Mouse (Mus musculus): ENCODE results near the gene Haus5.
A peak's percentile ranks its signal among the peaks of the same experiment; 100 is the strongest.

Gene Haus5

DNA sequence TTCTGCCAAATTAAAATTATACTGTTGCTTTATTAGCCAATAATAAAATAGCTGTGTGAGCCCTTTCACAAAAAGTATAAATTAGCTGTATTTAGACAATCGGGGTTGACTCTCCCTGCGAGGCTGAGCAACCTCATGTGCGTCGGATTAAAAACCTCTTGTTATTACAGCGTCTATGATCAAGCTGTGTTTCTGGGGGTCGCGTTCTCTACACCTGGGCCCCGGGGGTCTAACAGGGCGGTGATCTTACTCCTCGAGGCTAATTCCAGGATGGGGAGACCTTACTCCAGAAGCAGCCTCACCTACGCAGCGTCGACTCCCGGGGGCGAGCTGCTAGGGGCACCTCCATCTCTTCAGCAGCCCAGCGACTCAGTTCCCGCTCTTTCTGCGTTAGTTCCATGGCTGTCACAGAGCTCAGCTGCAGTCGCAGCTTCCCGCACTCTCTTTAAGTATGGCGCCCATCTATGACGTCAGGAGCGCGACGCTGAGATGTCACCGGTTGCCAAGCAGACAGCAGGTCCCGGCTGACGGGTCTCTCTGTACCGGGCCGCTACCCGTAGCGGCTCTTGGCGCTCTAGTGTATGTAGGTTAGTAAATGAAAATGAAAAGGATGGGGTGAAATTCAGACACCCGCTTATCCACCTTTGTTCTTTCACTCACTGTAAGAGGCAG, at the start of gene Haus5:
Gene Haus5 (minus strand): TSS at position 466 of the 672 bp plus-strand sequence.
- DNase-seq (ENCODE audit: low spot score in 2 of 2): peak; percentile 84 to 89

DNA sequence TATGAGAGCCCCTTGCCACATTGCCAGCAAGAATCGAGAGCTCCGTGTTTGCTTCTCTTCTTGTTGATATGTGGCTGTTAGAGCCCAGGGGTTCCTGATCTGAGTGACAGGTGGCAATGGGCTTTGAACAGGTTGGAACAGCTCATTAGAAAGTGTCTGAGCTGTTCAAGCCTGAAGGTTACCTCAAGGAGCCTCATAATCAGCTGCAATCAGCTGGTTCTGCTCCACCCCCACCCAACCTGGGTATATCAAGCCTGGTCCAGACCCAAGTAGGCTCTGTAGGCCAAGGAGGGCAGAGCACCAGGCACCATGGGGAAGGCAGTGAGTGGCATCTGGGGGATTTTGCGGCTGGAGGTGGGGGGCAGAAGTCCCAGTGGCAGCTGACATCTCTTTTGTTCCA, 47.1 kb upstream of the Haus5 start, which contains the start of gene Atp4a:
Gene Atp4a (plus strand): TSS at position 268 of the 400 bp plus-strand sequence.
- no peak for DNase-seq (ENCODE audit: low spot score in 2 of 2)

DNA sequence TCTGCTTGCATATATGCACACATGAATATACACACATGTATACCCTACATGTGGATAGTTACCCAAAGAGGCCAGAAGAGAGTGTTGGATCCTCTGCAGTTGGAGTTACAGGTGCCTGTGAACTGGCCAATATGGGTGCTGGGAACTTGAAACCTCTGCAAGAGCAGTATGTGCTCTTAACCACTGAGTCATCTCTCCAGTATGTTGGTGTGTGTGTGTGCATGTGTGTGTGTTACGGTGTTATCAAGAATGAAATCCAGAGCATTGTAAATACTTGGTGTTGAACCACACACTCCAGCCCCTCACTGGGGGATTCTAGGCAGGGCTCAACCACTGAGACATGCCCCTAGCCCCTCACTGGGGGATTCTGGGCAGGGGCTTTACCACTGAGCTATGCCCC, 42.6 kb upstream of the Haus5 start:
- DNase-seq (ENCODE audit: low spot score in 2 of 2): no peak

DNA sequence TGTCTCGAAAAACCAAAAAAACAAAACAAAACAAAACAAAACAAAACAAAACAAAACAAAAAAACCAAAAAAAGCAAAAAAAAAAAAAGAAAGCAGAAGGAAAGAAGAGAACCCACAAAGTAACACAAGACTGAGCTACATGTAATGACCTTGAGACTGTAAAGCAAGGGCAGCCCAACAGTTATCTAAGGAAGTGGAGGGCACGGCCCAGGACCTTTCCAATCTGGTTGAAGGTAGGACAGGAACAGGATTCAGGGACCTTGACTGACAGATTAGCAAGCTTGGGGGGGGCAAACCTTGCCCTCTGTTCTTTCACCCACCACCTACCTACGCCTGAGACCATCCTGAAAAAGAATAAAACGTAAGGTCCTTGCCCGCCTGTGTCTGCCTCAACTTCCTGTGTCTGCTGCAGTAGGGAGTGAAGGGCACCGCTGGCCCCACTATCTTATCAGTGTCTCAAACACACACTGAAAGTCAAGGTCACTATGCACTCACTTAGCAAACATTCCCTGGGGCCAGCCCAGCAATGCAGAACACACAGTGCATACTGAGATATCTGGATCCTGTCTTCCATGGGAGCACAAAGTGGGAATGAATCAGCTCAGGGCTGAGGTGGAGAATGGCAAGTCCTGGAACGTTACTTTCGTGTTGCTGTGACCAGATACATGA, 41.6 kb upstream of the Haus5 start:
- DNase-seq (ENCODE audit: low spot score in 2 of 2): no peak

DNA sequence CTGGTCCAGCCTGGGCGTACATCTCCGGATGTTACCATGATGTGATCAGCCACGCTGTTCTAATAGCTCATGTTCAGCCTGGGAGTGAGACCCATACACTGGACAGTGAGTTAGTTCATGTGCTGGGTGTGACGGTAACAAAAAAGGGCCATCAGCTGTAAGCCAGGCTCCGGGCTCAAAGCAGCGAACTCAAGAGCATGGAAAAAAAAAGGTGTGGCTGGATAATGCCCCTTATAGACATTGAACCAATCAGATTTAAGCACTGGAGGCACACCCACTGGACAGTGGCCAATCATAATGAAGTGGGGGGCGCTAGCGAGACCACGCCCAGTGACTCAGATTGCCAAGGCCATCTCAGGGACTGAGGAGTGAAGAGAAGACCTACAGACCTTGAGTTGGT, 33.8 kb upstream of the Haus5 start, which contains the start of gene 2200002J24Rik:
Gene 2200002J24Rik (plus strand): TSS at position 338 of the 400 bp plus-strand sequence.
- DNase-seq (ENCODE audit: low spot score in 2 of 2): no peak

DNA sequence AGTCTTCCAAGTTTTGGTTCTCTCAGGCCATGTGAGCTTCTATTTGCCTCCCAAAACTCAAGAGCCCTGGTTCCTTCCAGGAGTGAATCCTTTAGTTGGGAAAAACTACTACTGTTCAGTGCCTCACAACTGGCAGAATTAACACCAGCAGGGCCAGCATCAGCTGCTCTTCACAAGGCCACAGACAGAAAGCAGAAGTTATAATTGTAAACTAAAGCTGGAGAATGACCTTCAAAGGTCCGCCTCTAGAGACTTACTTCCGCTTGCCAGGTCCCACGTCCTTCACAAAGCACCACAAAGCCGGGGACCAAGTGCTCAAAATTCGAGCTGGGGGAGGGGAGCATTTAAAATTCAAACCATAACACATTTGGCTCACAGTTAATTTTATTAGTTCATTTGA, 33.3 kb upstream of the Haus5 start:
- DNase-seq (ENCODE audit: low spot score in 2 of 2): no peak

DNA sequence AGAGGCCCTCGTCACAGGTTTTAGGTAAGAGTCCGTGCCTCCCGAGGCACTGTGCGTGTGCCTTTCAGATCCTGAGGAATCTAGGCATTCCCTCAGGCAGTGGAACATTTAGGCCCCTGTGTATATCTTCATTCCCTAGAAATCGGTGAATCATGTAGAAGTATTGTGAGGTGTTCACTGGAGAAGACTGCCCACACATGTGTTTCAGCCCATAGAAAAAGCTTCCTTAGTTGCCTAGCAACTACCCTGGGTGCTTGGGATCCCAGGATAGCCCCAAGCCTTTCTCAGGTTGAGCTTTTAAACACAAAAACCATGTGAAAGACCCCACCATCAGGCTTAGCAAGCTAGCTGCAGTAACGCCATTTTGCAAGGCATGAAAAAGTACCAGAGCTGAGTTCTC, 23.5 kb upstream of the Haus5 start:
- no peak for DNase-seq (ENCODE audit: low spot score in 2 of 2)

DNA sequence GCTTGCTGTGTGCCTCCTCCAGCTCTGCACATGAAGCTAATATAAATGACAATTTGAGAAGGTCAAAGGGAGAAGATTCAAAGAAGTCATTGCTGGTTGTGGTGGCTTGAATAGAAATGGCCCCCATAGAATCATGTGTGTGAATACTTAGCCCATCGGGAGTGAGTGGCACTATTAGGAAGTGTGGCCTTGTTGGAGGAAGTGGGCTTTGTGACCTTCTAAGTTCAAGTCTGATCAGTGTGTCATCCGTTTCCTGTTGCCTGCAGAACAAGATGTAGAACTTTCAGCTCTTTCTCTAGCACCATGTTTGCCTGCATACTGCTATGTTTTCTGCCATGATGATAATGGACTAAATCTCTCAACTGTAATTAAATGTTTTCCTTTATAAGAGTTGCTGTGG, 18.6 kb upstream of the Haus5 start:
- DNase-seq (ENCODE audit: low spot score in 2 of 2): no peak

DNA sequence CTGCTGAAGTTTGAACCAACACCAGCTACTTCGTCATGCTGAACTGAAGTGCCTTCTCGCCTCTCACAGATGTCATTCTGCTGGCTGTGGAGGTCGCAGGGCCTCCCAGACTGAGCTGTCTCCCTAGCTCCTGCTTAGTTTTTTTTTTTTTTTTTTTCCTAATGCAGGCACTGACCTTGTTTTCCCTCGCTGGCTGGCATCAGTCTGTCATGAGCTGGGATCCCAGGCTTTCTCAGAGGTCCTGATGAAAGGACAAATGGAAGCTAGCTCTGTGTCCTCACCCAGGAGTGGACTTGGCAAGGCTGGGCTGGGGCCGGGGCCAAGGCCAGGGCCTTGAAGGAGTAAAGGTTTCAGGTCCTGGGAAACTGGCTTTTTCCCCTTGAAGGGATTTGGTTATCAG, 17.1 kb upstream of the Haus5 start:
- no peak for DNase-seq (ENCODE audit: low spot score in 2 of 2)

DNA sequence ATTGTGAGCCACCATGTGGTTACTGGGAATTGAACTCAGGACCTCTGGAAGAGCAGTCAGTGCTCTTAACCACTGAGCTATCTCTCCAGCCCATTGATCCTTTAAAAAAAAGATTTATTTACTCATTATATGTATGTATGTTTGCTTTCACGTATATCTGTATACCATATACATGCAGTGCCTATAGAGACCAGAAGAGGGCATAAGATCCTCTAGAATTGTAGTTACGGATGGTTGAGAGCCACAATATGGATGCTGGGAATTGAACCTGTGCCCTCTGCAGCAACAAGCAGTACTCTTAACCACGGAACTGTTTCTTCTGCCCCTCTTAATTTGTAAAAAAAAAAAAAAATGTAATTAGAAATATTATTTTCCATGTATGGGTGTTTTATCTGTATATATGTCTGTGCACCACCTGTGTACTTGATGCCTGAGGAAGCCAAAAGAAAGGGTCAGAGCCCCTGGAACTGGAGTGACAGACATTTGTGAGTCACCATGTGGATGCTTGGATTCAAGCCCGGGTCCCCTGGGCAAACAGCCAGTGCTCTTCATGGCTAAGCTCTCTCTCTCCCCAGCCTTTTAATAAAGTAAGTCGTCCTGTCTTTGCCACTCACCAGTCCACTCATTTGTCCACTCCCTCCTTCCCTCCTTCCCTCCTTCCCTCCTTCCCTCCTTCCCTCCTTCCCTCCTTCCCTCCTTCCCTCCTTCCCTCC, 13.6 kb upstream of the Haus5 start:
- DNase-seq (ENCODE audit: low spot score in 2 of 2): no peak

DNA sequence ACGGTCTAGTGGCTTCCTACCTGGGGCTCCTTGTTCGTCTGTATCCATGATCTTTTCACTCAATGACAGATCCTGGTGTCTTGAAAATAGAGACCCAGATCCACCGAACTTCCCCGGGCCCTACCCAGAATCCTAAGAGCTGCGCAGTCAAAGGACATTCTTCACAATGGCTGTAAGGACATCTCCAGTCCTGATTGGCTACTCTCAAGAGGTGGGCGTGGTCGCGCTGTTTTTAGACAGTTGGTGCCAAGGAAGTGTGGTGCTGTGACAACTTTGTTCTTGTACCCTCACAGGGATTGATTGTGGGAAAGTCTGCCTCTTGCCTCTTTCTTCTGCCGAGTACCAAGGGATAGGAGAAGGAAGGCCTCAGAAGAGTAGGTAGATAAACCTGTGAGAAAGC, 6.7 kb upstream of the Haus5 start, which contains the start of gene Pmis2:
Gene Pmis2 (minus strand): TSS at position 126 of the 400 bp plus-strand sequence.
- DNase-seq (ENCODE audit: low spot score in 2 of 2): no peak

DNA sequence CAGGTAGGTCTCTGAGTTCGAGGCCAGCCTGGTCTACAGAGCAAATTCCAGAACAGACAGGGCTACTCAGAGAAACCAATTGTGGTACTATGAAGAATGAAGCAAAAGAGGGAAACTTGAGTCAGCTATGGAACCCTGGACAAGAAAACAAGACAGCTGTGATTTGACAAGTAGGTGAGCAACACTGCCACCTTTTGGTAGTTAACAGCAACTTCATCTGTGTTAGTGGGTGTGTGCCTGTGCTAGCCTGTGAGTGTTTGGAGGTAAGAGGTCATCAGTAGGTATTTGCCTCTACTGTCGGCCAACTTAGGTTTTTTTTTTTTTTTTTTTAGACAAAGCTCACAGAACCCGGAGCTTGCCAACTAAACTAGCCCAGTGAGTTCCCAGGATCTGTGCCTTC, 4.4 kb upstream of the Haus5 start:
- no peak for DNase-seq (ENCODE audit: low spot score in 2 of 2)

DNA sequence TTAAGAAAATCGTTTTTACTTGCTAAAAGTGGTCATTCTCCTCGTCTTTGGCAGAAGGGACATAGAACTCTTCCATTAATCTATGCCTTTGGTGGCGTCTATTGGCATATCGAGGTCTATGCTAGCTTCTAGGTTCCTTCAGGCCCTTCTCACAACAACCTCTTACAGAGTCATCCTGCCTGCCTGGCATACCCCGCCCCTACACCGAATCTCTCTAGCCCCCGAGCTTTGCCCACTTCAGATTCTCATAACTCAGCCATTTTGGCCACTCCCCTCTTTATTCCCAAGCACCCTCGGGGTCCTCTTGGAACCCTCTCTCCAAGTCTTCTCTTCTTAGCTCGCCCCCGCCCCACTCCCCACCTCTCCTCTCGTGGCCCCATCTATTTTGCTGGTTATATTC, 527 bp upstream of the Haus5 start:
- no peak for DNase-seq (ENCODE audit: low spot score in 2 of 2)

DNA sequence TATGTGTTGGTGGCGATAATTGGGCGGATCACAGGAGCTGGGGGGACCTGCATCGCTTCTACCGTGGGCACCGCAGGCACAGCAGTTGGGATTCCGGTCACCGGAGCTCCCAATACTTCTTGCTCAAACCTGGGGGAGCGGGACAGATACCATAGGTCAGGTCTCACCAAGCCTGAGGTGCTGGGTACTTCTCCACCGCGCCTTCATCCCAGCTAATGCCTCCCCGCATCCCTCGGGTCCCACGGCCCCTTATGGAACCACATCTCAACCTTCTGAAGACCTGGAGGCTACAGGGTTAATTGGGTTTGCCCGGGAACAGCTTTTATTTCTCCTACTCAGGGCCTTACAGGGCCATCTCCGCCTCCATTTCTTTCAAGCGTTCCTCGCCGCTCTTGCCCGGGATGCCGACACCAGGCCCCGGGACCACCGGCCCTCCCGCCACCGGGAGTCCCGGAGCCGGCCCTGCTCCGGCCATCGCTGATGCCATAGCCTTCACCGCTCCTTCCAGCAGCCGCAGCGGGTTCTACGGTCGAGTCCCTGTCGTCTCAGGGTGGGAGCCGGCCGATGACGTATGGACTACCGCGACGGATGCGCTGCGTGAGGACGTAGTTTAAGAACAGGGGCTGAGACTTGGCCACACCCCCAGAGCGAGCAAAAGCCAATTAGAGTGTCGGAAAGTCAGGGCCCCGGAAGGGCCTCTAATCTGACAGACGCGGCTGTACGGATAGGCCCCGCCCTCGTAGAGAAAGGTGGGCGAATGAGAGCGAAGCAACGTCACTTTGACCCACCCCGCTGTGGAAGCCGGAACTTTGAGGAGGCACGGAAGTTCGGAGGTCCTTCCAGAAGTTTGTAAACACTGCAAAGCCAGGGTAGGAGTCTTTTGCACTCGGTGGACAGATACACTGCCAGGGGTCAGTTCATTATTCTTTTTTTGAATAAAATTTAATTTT, 14.9 kb downstream of the Haus5 start, which contains the start of gene Rbm42:
Gene Rbm42 (minus strand): TSS at position 727 of the 950 bp plus-strand sequence.
- DNase-seq (ENCODE audit: low spot score in 2 of 2): peak; percentile 97 to 99

DNA sequence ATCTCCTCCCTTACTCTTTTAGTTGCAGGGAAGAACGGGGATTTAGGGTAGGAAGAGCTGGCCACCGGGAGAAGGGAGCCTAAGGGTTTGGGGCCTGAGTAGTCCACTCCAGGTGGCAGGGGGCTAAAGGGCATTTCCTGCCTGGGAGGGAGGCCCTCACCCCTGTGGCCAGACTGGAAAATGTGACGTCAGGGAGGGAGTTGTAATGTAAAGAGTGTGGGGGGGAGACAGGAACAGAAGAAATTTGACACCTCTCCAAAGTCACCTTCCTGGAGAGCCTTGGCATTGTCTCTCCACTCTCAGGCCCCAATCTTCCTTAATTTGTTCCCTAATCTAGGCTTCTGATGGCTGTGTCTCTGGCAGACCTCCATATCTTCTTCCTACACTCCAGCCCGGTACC, 25.7 kb downstream of the Haus5 start:
- DNase-seq (ENCODE audit: low spot score in 2 of 2): no peak

DNA sequence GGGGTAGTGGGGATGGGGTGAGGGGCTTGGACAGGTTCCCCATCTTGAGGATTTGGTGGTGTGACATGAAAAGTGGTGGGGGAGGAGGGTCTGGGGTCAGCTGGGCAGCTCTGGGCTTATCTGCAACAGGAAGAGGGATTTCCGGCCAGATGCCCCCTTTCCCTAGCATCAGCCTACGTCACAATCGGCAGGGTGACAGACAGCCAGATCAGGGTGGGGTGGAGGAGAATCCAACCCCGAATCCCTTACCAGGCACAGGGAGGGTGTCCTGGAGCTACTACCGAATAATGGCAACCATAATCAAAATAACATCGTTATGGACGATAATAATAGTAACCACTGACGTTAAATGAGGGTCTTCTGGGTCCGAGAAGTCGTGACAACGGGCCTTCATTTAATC, 28.4 kb downstream of the Haus5 start:
- no peak for DNase-seq (ENCODE audit: low spot score in 2 of 2)

DNA sequence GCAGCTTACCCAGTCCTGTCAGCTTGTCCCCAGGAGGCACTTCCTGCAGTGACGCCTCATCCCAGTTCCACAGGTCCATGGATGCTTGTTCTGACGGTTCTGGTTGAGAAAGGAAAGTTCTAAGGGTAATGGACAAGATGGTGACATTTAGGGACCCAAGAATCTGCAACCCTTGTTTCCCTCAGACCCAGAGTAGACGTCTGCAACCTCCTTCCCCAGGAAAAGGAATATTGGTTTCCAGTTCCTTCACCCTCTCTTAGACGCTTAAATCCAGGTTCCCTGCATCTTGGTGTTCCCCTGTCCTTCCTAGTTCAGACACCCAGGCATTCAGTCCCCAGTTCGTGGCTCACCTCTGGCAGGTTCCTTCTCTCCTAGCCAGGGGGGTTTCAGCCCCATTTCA, 29.0 kb downstream of the Haus5 start, which contains the start of gene Etv2:
Gene Etv2 (minus strand): TSS at position 101 of the 400 bp plus-strand sequence.
- DNase-seq (ENCODE audit: low spot score in 2 of 2): no peak

DNA sequence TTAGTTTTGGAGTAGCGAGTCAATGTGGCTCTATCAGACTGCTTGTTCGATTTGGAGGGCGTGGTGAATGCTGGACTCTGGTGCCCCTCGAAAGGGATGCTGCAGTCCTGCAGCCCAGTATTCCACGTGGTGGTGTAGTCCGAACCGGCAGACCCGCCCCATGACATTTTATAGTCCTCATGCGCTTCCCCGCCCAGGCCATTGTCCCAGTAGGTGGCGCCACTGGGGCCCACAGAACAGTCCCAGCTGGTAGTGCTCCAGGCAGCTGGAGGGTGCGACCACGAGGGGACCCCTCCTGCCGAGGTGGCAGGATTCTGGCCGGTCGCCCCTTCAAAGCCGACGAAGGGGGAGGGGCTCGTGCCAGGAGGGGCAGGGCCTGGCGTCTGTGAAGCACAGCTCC, 30.2 kb downstream of the Haus5 start:
- DNase-seq (ENCODE audit: low spot score in 2 of 2): no peak

DNA sequence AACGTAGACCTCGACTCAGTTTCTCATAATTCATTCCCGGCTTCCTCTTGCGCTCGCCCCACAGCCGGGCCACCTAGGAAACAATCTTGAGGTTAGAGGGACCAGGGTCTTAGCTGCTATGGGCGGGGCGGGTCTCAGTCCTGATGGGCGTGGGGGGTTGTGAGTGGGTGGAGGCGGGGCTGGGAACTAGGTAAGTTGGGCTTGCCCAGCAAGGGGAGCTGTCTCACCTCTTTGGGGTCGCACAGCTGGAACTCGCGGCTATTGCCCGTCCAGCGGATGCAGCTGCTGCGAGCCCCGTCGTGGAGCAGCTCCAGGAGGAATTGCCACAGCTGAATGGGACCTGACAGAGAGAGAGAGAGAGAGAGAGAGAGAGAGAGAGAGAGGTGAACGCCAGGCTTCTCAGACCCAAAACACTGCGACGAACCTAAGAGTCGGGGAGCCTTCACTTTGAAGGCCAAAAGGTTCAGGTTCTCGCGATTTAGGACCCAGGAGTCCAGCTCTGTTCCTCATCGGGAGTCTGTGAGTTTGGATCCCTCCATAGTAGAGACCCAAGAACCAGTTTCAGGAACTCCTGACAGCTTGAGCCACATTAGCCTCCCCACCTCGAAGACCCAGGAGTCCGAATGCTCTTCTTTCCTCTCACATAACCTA, 30.9 kb downstream of the Haus5 start:
- no peak for DNase-seq (ENCODE audit: low spot score in 2 of 2)

DNA sequence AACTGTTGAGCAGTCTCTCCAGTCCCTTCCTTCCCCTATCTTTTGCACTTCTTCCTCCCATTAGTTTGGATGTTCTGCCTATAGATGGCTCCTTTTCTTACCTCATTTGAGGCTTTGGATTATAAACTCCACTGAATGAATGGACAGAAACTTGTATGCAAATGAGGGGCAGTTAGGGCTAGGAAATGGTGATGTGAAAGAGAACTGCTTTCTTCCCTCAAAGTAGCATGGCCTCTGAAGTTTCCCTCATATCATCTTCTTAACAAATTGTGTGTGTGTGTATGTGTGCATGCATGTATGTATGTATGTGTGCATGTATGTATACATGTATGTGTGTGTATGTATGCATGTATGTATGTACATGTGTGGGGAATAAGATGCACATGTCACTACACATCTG, 35.8 kb downstream of the Haus5 start:
- no peak for DNase-seq (ENCODE audit: low spot score in 2 of 2)

DNA sequence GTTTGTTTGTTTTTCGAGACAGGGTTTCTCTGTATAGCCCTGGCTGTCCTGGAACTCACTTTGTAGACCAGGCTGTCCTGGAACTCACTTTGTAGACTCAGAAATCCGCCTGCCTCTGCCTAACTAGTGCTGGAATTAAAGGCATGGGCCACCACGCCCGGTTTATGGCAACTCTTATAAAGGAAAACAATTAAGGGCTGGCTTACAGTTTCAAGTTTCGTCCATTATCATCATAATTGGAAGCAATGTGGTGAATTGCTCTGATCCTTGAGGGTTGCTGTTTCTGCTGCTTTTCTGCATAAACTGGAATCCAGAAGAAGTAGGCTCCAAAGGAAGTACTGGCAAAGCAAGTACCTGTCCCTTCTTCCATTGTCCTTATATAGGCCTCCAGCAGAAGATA, 38.1 kb downstream of the Haus5 start:
- DNase-seq (ENCODE audit: low spot score in 2 of 2): no peak

Data from urinary bladder, postnatal 36 days (tissue).